Mouse (Mus musculus): ENCODE measurements around the gene Agpat4. TPM values are rescaled to one million over a fixed set of nuclear protein-coding genes. Genes with fewer than 3 reads are reported as not detected.

Agpat4 gene
- 10 to 100 TPM; 68.8 to 78.9 TPM for total RNA-seq (2021)

GRCm38 (mm10) chr17:12118561-12118925 is at the start of gene Agpat4:
Gene Agpat4 (plus strand): TSS chr17:12118704.
- DNase-seq, result peak in 1 of 2 experiments; percentile 41

GRCm38 (mm10) chr17:12076816-12077215 is 41.7 kb upstream of the Agpat4 start:
- no peak for DNase-seq

GRCm38 (mm10) chr17:12080656-12081495 is 37.6 kb upstream of the Agpat4 start:
- DNase-seq, result no peak

- DNase-seq, result no peak
These were observed 36.3 kb upstream of the Agpat4 start for GRCm38 (mm10) chr17:12082201-12082600.

GRCm38 (mm10) chr17:12090261-12090927 is 28.1 kb upstream of the Agpat4 start:
- no peak for DNase-seq

- no peak for DNase-seq
These were observed 25.5 kb upstream of the Agpat4 start for GRCm38 (mm10) chr17:12092901-12093564.

GRCm38 (mm10) chr17:12094016-12094415 is 24.5 kb upstream of the Agpat4 start:
- DNase-seq, result no peak

GRCm38 (mm10) chr17:12094827-12095590 is 23.5 kb upstream of the Agpat4 start:
- peak; percentile 12 to 19 for DNase-seq

GRCm38 (mm10) chr17:12099415-12099814 is 19.1 kb upstream of the Agpat4 start:
- DNase-seq, result no peak

GRCm38 (mm10) chr17:12102326-12102725 is 16.2 kb upstream of the Agpat4 start:
- no peak for DNase-seq

GRCm38 (mm10) chr17:12103781-12104180 is 14.7 kb upstream of the Agpat4 start:
- DNase-seq, result no peak

GRCm38 (mm10) chr17:12104245-12104644 is 14.3 kb upstream of the Agpat4 start:
- no peak for DNase-seq

GRCm38 (mm10) chr17:12104690-12105089 is 13.8 kb upstream of the Agpat4 start:
- DNase-seq, result no peak

- no peak for DNase-seq
These were observed 12.2 kb upstream of the Agpat4 start for GRCm38 (mm10) chr17:12106255-12106654.

- DNase-seq, result no peak
These were observed 4.9 kb upstream of the Agpat4 start for GRCm38 (mm10) chr17:12113626-12114025.

GRCm38 (mm10) chr17:12115086-12115485 is 3.4 kb upstream of the Agpat4 start:
- no peak for DNase-seq

GRCm38 (mm10) chr17:12118131-12118530 is 373 bp upstream of the Agpat4 start:
- no peak for DNase-seq

GRCm38 (mm10) chr17:12118926-12119641 is 580 bp downstream of the Agpat4 start:
- peak; percentile 79 to 83 for DNase-seq

- peak; percentile 46 to 55 for DNase-seq
These were observed 1.2 kb downstream of the Agpat4 start for GRCm38 (mm10) chr17:12119675-12120074.

- DNase-seq, result no peak
These were observed 1.8 kb downstream of the Agpat4 start for GRCm38 (mm10) chr17:12120268-12120667.

- DNase-seq, result no peak
These were observed 2.8 kb downstream of the Agpat4 start for GRCm38 (mm10) chr17:12121226-12121794.

All from layer of hippocampus, postnatal 36 days (tissue).